Mouse (Mus musculus): ENCODE data around the gene Hnrnpa0. TPM values are rescaled to one million over a fixed set of nuclear protein-coding genes. Genes with fewer than 3 reads are reported as not detected.
A peak's percentile ranks its signal among the peaks of the same experiment; 100 is the strongest.

The Hnrnpa0 gene
- polyA plus RNA-seq, 1 experiment from 2014 or later: 21.7 TPM

- no peak for ATAC-seq (ENCODE audit: insufficient read depth, low FRiP score)
- H3K4me3 ChIP-seq (replicated peaks; ENCODE audit: low read length): no peak overlapping the region
- H3K36me3 ChIP-seq (ENCODE audit: control insufficient read depth, insufficient read depth, low read length): no peaks in the 10 kb centered on the region
- H3K9me3 ChIP-seq (replicated peaks; ENCODE audit: control insufficient read depth, low read length): no peaks in the 10 kb centered on the region
- 46% methylated on average over 10 of the region's 10 CpGs for WGBS
- peaks cover 22% of the 10 kb centered on the region for H3K4me1 ChIP-seq (ENCODE audit: control insufficient read depth, insufficient read depth, low read length)
- H3K27me3 ChIP-seq (ENCODE audit: control insufficient read depth, insufficient read depth, low read length): no peaks in the 10 kb centered on the region
- no peak overlapping the region for H3K4me2 ChIP-seq (ENCODE audit: low read depth, low read length)
- no peak overlapping the region for H3K9ac ChIP-seq (ENCODE audit: low read length)
- no peak overlapping the region for H3K27ac ChIP-seq (ENCODE audit: low read length)
These were observed 5.5 kb downstream of the Hnrnpa0 start for GRCm38 (mm10) chr13:58122786-58123297.

- Histone ChIP-seq H3K9me3 (replicated peaks; ENCODE audit: control insufficient read depth, low read length) (no peaks in the 10 kb centered on the region), H3K4me2 (ENCODE audit: low read depth, low read length) (no peak overlapping the region), H3K27ac (ENCODE audit: low read length) (no peak overlapping the region), H3K4me1 (ENCODE audit: control insufficient read depth, insufficient read depth, low read length) (peaks cover 14% of the 10 kb centered on the region), H3K36me3 (ENCODE audit: control insufficient read depth, insufficient read depth, low read length) (no peaks in the 10 kb centered on the region), H3K4me3 (replicated peaks; ENCODE audit: low read length) (no peak overlapping the region), H3K27me3 (ENCODE audit: control insufficient read depth, insufficient read depth, low read length) (no peaks in the 10 kb centered on the region), H3K9ac (ENCODE audit: low read length) (no peak overlapping the region)
- 58% methylated on average over 8 of the region's 8 CpGs for WGBS
- no peak for ATAC-seq (ENCODE audit: insufficient read depth, low FRiP score)
These were observed 10.9 kb downstream of the Hnrnpa0 start for GRCm38 (mm10) chr13:58117318-58118017.

- H3K4me1 ChIP-seq (ENCODE audit: control insufficient read depth, insufficient read depth, low read length): peaks cover 17% of the 10 kb centered on the region
- H3K27ac ChIP-seq (ENCODE audit: low read length): no peak overlapping the region
- no peak overlapping the region for H3K4me2 ChIP-seq (ENCODE audit: low read depth, low read length)
- H3K27me3 ChIP-seq (ENCODE audit: control insufficient read depth, insufficient read depth, low read length): no peaks in the 10 kb centered on the region
- H3K4me3 ChIP-seq (replicated peaks; ENCODE audit: low read length): no peak overlapping the region
- H3K9me3 ChIP-seq (replicated peaks; ENCODE audit: control insufficient read depth, low read length): no peaks in the 10 kb centered on the region
- no peak for ATAC-seq (ENCODE audit: insufficient read depth, low FRiP score)
- 66% methylated on average over 2 of the region's 2 CpGs for WGBS
- no peak overlapping the region for H3K9ac ChIP-seq (ENCODE audit: low read length)
- no peaks in the 10 kb centered on the region for H3K36me3 ChIP-seq (ENCODE audit: control insufficient read depth, insufficient read depth, low read length)
These were observed 11.6 kb downstream of the Hnrnpa0 start for GRCm38 (mm10) chr13:58116801-58117200.

GRCm38 (mm10) chr13:58115227-58115626, 13.1 kb downstream of the Hnrnpa0 start:
- Histone ChIP-seq H3K27me3 (ENCODE audit: control insufficient read depth, insufficient read depth, low read length) (no peaks in the 10 kb centered on the region), H3K4me3 (replicated peaks; ENCODE audit: low read length) (no peak overlapping the region), H3K36me3 (ENCODE audit: control insufficient read depth, insufficient read depth, low read length) (no peaks in the 10 kb centered on the region), H3K4me1 (ENCODE audit: control insufficient read depth, insufficient read depth, low read length) (peaks cover 17% of the 10 kb centered on the region), H3K9me3 (replicated peaks; ENCODE audit: control insufficient read depth, low read length) (no peaks in the 10 kb centered on the region), H3K4me2 (ENCODE audit: low read depth, low read length) (0 out of 2 replicates have a peak overlapping the region, but pooled peaks have one; percentile 3), H3K9ac (ENCODE audit: low read length) (peak overlapping the region; percentile 21; the same call in 1 of the 2 replicates), H3K27ac (ENCODE audit: low read length) (no peak overlapping the region)
- no peak for ATAC-seq (ENCODE audit: insufficient read depth, low FRiP score)
- WGBS: 21% methylated on average over 13 of the region's 13 CpGs

- Histone ChIP-seq H3K4me3 (replicated peaks; ENCODE audit: low read length) (peak within 1 kb of the TSS; percentile 61), H3K36me3 (ENCODE audit: control insufficient read depth, insufficient read depth, low read length) (no peaks in the 10 kb centered on the region), H3K27ac (ENCODE audit: low read length) (peak within 1 kb of the TSS; percentile 54), H3K9me3 (replicated peaks; ENCODE audit: control insufficient read depth, low read length) (no peaks in the 10 kb centered on the region), H3K27me3 (ENCODE audit: control insufficient read depth, insufficient read depth, low read length) (no peaks in the 10 kb centered on the region), H3K4me2 (ENCODE audit: low read depth, low read length) (peak within 1 kb of the TSS; percentile 87), H3K9ac (ENCODE audit: low read length) (peak within 1 kb of the TSS; percentile 78), H3K4me1 (ENCODE audit: control insufficient read depth, insufficient read depth, low read length) (peaks cover 17% of the 10 kb centered on the region)
- ATAC-seq (ENCODE audit: insufficient read depth, low FRiP score): peak; percentile 82
- under 1% methylated on average over 35 of the region's 35 CpGs for WGBS
These were observed 15.1 kb downstream of the Hnrnpa0 start, which contains the start of gene Klhl3 for GRCm38 (mm10) chr13:58113061-58113900. TSS of gene Klhl3 (minus strand) at chr13:58113592.

GRCm38 (mm10) chr13:58112601-58113041, 15.7 kb downstream of the Hnrnpa0 start:
- peak overlapping the region; percentile 61 for H3K4me3 ChIP-seq (replicated peaks; ENCODE audit: low read length)
- peaks cover 17% of the 10 kb centered on the region for H3K4me1 ChIP-seq (ENCODE audit: control insufficient read depth, insufficient read depth, low read length)
- H3K36me3 ChIP-seq (ENCODE audit: control insufficient read depth, insufficient read depth, low read length): no peaks in the 10 kb centered on the region
- WGBS: 13% methylated on average over 11 of the region's 11 CpGs
- H3K27ac ChIP-seq (ENCODE audit: low read length): peak overlapping the region; percentile 54
- H3K4me2 ChIP-seq (ENCODE audit: low read depth, low read length): peak overlapping the region; percentile 87
- H3K9me3 ChIP-seq (replicated peaks; ENCODE audit: control insufficient read depth, low read length): no peaks in the 10 kb centered on the region
- peak overlapping the region; percentile 78 for H3K9ac ChIP-seq (ENCODE audit: low read length)
- no peaks in the 10 kb centered on the region for H3K27me3 ChIP-seq (ENCODE audit: control insufficient read depth, insufficient read depth, low read length)
- no peak for ATAC-seq (ENCODE audit: insufficient read depth, low FRiP score)

GRCm38 (mm10) chr13:58112191-58112590, 16.2 kb downstream of the Hnrnpa0 start:
- Histone ChIP-seq H3K9ac (ENCODE audit: low read length) (peak overlapping the region; percentile 78), H3K4me2 (ENCODE audit: low read depth, low read length) (peak overlapping the region; percentile 87), H3K27ac (ENCODE audit: low read length) (no peak overlapping the region), H3K9me3 (replicated peaks; ENCODE audit: control insufficient read depth, low read length) (no peaks in the 10 kb centered on the region), H3K27me3 (ENCODE audit: control insufficient read depth, insufficient read depth, low read length) (no peaks in the 10 kb centered on the region), H3K4me1 (ENCODE audit: control insufficient read depth, insufficient read depth, low read length) (peaks cover 17% of the 10 kb centered on the region), H3K4me3 (replicated peaks; ENCODE audit: low read length) (peak overlapping the region; percentile 61), H3K36me3 (ENCODE audit: control insufficient read depth, insufficient read depth, low read length) (no peaks in the 10 kb centered on the region)
- no peak for ATAC-seq (ENCODE audit: insufficient read depth, low FRiP score)
- 56% methylated on average over 10 of the region's 10 CpGs for WGBS

- WGBS: 90% methylated on average over 6 of the region's 6 CpGs
- no peak overlapping the region for H3K4me3 ChIP-seq (replicated peaks; ENCODE audit: low read length)
- no peak overlapping the region for H3K9ac ChIP-seq (ENCODE audit: low read length)
- H3K27me3 ChIP-seq (ENCODE audit: control insufficient read depth, insufficient read depth, low read length): no peaks in the 10 kb centered on the region
- H3K4me2 ChIP-seq (ENCODE audit: low read depth, low read length): no peak overlapping the region
- ATAC-seq (ENCODE audit: insufficient read depth, low FRiP score): no peak
- no peak overlapping the region for H3K27ac ChIP-seq (ENCODE audit: low read length)
- H3K36me3 ChIP-seq (ENCODE audit: control insufficient read depth, insufficient read depth, low read length): no peaks in the 10 kb centered on the region
- H3K4me1 ChIP-seq (ENCODE audit: control insufficient read depth, insufficient read depth, low read length): peaks cover 17% of the 10 kb centered on the region
- no peaks in the 10 kb centered on the region for H3K9me3 ChIP-seq (replicated peaks; ENCODE audit: control insufficient read depth, low read length)
These were observed 17.1 kb downstream of the Hnrnpa0 start for GRCm38 (mm10) chr13:58111306-58111705.

GRCm38 (mm10) chr13:58090643-58091042, 37.7 kb downstream of the Hnrnpa0 start:
- Histone ChIP-seq H3K4me3 (replicated peaks; ENCODE audit: low read length) (no peak overlapping the region), H3K27ac (ENCODE audit: low read length) (no peak overlapping the region), H3K27me3 (ENCODE audit: control insufficient read depth, insufficient read depth, low read length) (no peaks in the 10 kb centered on the region), H3K9ac (ENCODE audit: low read length) (no peak overlapping the region), H3K36me3 (ENCODE audit: control insufficient read depth, insufficient read depth, low read length) (no peaks in the 10 kb centered on the region), H3K9me3 (replicated peaks; ENCODE audit: control insufficient read depth, low read length) (no peaks in the 10 kb centered on the region), H3K4me1 (ENCODE audit: control insufficient read depth, insufficient read depth, low read length) (no peaks in the 10 kb centered on the region), H3K4me2 (ENCODE audit: low read depth, low read length) (no peak overlapping the region)
- peak; percentile 37; the same call in 1 of the 2 replicates for ATAC-seq (ENCODE audit: insufficient read depth, low FRiP score)
- 48% methylated on average over 8 of the region's 8 CpGs for WGBS

Measured in stomach, embryonic 16.5 days (tissue).